Mouse (Mus musculus) hindbrain, embryonic 13.5 days (tissue): ENCODE measurements around the gene Hmgb1. TPM values are rescaled to one million over a fixed set of nuclear protein-coding genes. Genes with fewer than 3 reads are reported as not detected.

Source experiments
- ATAC-seq: fragments of 200-750 bp; cut with Nextera tagmentation; 2 replicates; pipeline ENCODE4 v1.8.0; 2017; ENCODE audit warnings: moderate TSS enrichment; ENCODE audit not compliant: low FRiP score
- H3K27ac ChIP-seq: fragments of 300-500 bp; sonication (generic); 2 replicates; pipeline ENCODE4 v1.5.1; 2015; ENCODE audit warnings: inconsistent platforms, mild to moderate bottlenecking, moderate library complexity
- H3K27me3 ChIP-seq: fragments of 300-500 bp; sonication (generic); 2 replicates; pipeline ENCODE4 v1.6.1; 2015; ENCODE audit warnings: mild to moderate bottlenecking, inconsistent platforms
- H3K36me3 ChIP-seq: fragments of 300-500 bp; sonication (generic); 2 replicates; pipeline ENCODE4 v1.6.1; 2015; ENCODE audit warnings: mild to moderate bottlenecking, inconsistent platforms
- H3K4me1 ChIP-seq: fragments of 300-500 bp; sonication (generic); replicated peaks from 2 replicates; pipeline ENCODE4 v1.6.1; 2015; ENCODE audit warnings: inconsistent platforms
- H3K4me2 ChIP-seq: fragments of 300-500 bp; sonication (generic); 2 replicates; pipeline ENCODE4 v1.6.1; 2015; ENCODE audit warnings: inconsistent platforms, mild to moderate bottlenecking, moderate library complexity
- H3K4me3 ChIP-seq: fragments of 300-500 bp; sonication (generic); 2 replicates; pipeline ENCODE4 v1.5.1; 2015; ENCODE audit warnings: mild to moderate bottlenecking, inconsistent platforms
- H3K9ac ChIP-seq: fragments of 300-500 bp; sonication (generic); 2 replicates; pipeline ENCODE4 v1.6.1; 2015; ENCODE audit warnings: mild to moderate bottlenecking, inconsistent platforms
- H3K9me3 ChIP-seq: fragments of 300-500 bp; sonication (generic); 2 replicates; pipeline ENCODE4 v1.6.1; 2016; ENCODE audit warnings: inconsistent platforms
- WGBS: fragments of 180-500 bp; shearing (Covaris S2); methylation state at CpG from one replicate; pipeline ENCODE4 v1.1.7; 2015; 5-methylcytosine and 5-hydroxymethylcytosine counted together
- polyA plus RNA-seq: library from polyadenylated mRNA; unstranded; fragments of >200 nt; fragmentation: Nextera tagmentation; extraction: Ambion mirVana; gene quantifications from 2 replicates; pipeline ENCODE4 v1.2.1, GENCODE M21; 2015

The Hmgb1 gene
- polyA plus RNA-seq, 1 experiment from 2014 or later, result 984 TPM

GRCm38 (mm10) chr5:149045054-149045453 lies 139.2 kb downstream of the Hmgb1 start:
- H3K4me2 ChIP-seq, result no peak overlapping the region
- H3K9me3 ChIP-seq, result peaks cover 2% of the 10 kb centered on the region
- H3K4me1 ChIP-seq, result peaks cover 7% of the 10 kb centered on the region
- WGBS, result 82% methylated on average over 7 of the region's 7 CpGs
- H3K27me3 ChIP-seq, result no peaks in the 10 kb centered on the region
- no peak overlapping the region for H3K9ac ChIP-seq
- no peak for ATAC-seq
- H3K27ac ChIP-seq, result no peak overlapping the region
- H3K36me3 ChIP-seq, result peaks cover 28% of the 10 kb centered on the region
- H3K4me3 ChIP-seq, result no peak overlapping the region

DNA sequence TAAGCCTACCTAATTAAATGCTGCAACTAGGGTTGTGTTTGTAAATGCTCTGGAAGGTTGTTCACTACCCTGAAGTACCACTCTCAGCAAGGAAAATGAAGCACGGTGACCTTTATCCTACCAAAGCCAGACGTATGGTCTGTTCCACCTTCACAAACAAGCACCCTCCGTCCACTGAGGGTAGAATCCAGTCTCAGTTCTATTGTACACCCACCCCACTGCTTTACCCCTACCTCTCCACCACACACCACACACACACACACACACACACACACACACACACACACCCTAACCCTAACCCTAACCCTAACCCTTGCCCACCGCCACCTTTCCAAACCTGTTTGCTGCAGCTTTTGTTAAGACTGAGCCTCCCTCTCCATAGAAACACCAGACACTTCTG lies 140.2 kb downstream of the Hmgb1 start:
- no peaks in the 10 kb centered on the region for H3K4me1 ChIP-seq
- no peak overlapping the region for H3K9ac ChIP-seq
- no peak overlapping the region for H3K27ac ChIP-seq
- H3K27me3 ChIP-seq, result no peaks in the 10 kb centered on the region
- H3K9me3 ChIP-seq, result peaks cover 5% of the 10 kb centered on the region
- no peak for ATAC-seq
- H3K4me3 ChIP-seq, result no peak overlapping the region
- 82% methylated on average over 4 of the region's 4 CpGs for WGBS
- no peak overlapping the region for H3K4me2 ChIP-seq
- peaks cover 21% of the 10 kb centered on the region for H3K36me3 ChIP-seq

GRCm38 (mm10) chr5:149043240-149043639 lies 141.0 kb downstream of the Hmgb1 start:
- H3K4me3 ChIP-seq, result no peak overlapping the region
- H3K36me3 ChIP-seq, result peaks cover 21% of the 10 kb centered on the region
- no peak overlapping the region for H3K4me2 ChIP-seq
- 88% methylated on average over 6 of the region's 6 CpGs for WGBS
- H3K4me1 ChIP-seq, result no peaks in the 10 kb centered on the region
- H3K9ac ChIP-seq, result no peak overlapping the region
- peaks cover 5% of the 10 kb centered on the region for H3K9me3 ChIP-seq
- H3K27ac ChIP-seq, result no peak overlapping the region
- H3K27me3 ChIP-seq, result no peaks in the 10 kb centered on the region
- ATAC-seq, result no peak

GRCm38 (mm10) chr5:149039825-149040224 lies 144.5 kb downstream of the Hmgb1 start:
- no peak overlapping the region for H3K4me3 ChIP-seq
- no peaks in the 10 kb centered on the region for H3K27me3 ChIP-seq
- H3K9me3 ChIP-seq, result peaks cover 10% of the 10 kb centered on the region
- no peak for ATAC-seq
- WGBS, result 93% methylated on average over 5 of the region's 5 CpGs
- 0 out of 2 replicates have a peak, but pooled peaks cover under 1% of the 10 kb centered on the region for H3K36me3 ChIP-seq
- H3K4me1 ChIP-seq, result no peaks in the 10 kb centered on the region
- no peak overlapping the region for H3K4me2 ChIP-seq
- H3K9ac ChIP-seq, result no peak overlapping the region
- H3K27ac ChIP-seq, result no peak overlapping the region

GRCm38 (mm10) chr5:149037729-149038128 lies 146.6 kb downstream of the Hmgb1 start:
- Histone ChIP-seq H3K9ac (no peak overlapping the region), H3K36me3 (no peaks in the 10 kb centered on the region), H3K9me3 (peaks cover 10% of the 10 kb centered on the region), H3K27me3 (no peaks in the 10 kb centered on the region), H3K4me2 (no peak overlapping the region), H3K4me1 (no peaks in the 10 kb centered on the region), H3K4me3 (no peak overlapping the region), H3K27ac (no peak overlapping the region)
- 28% methylated on average over 10 of the region's 10 CpGs for WGBS
- ATAC-seq, result no peak

DNA sequence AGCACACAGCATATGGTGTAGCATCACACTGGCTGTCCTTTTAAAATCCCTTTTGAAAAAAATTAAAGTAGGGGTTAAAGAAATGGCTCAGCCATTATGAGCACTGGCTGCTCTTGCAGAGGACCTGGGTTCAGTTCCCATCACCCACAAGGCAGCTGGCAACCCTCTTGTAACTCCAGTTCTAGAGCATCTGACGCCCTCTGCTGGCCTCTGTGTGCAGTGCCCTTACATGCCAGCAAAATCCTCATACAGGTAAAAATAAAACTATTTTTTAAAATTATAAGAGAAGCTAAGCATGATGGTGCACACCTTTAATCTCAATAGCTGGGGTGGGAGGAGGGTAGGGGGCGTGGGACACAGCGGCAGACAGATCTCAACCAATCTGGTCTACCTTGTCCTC lies 147.4 kb downstream of the Hmgb1 start:
- H3K4me3 ChIP-seq, result no peak overlapping the region
- no peaks in the 10 kb centered on the region for H3K36me3 ChIP-seq
- H3K9me3 ChIP-seq, result peaks cover 10% of the 10 kb centered on the region
- H3K27me3 ChIP-seq, result no peaks in the 10 kb centered on the region
- no peak overlapping the region for H3K9ac ChIP-seq
- peaks cover under 1% of the 10 kb centered on the region; the same call in 1 of the 2 replicates for H3K4me1 ChIP-seq
- 94% methylated on average over 3 of the region's 3 CpGs for WGBS
- no peak for ATAC-seq
- no peak overlapping the region for H3K27ac ChIP-seq
- H3K4me2 ChIP-seq, result no peak overlapping the region

DNA sequence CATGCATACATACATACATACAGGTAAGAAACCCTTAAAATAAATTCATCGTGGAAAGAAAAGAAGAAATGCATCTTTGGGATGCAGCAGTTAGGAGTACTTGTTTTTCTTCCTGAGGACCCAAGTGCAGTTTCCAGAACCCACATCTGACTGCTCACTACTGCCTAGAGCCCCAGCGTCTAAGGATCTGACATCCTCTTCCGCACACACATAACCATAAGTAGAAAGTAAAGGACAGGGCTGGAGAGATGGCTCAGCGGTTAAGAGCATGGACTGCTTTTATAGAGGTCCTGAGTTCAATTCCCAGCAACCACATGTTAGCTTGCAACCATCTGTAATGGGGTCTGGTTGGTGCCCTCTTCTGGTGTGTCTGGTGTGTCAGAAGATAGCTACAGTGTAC lies 151.9 kb downstream of the Hmgb1 start:
- Histone ChIP-seq H3K9ac (no peak overlapping the region), H3K36me3 (no peaks in the 10 kb centered on the region), H3K4me2 (no peak overlapping the region), H3K4me1 (peaks cover 13% of the 10 kb centered on the region), H3K27ac (no peak overlapping the region), H3K27me3 (0 out of 2 replicates have a peak, but pooled peaks cover 3% of the 10 kb centered on the region), H3K4me3 (no peak overlapping the region), H3K9me3 (peaks cover 6% of the 10 kb centered on the region; the same call in 1 of the 2 replicates)
- no peak for ATAC-seq
- WGBS, result over 99% methylated on average over 4 of the region's 4 CpGs

DNA sequence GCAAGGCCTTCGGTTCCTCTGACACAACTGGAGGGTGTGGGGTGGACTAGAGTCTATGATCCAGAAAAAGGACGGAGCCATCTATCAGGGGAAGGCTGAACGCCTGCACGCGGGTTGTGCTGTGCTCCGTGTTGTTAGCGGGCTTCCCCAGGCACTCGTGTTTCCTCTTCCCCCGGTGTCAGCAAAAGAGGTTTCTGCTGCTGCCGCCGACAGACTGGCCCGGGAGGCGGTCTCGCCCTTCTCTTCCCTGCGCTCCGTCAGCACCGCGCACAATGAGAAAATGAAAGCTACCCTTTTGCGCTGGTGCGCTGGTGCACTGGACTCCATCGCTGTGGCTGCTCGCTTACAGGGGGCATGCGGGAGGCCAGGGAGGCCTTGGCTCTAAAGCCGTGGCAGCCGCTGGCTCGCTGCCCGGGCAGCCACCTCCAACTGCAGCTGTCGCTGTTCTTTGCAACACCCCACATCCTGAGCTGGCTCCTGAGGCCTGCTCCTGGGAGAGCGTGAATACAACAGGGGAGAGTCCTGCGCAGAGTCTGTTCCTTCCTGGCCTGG lies 153.0 kb downstream of the Hmgb1 start:
- Histone ChIP-seq H3K27ac (peak overlapping the region; percentile 85), H3K4me3 (peak overlapping the region; percentile 36), H3K27me3 (0 out of 2 replicates have a peak, but pooled peaks cover 3% of the 10 kb centered on the region), H3K9ac (peak overlapping the region; percentile 78), H3K4me2 (peak overlapping the region; percentile 59), H3K36me3 (no peaks in the 10 kb centered on the region), H3K4me1 (peaks cover 13% of the 10 kb centered on the region), H3K9me3 (no peaks in the 10 kb centered on the region)
- 2% methylated on average over 26 of the region's 30 CpGs for WGBS
- peak; percentile 81 for ATAC-seq

DNA sequence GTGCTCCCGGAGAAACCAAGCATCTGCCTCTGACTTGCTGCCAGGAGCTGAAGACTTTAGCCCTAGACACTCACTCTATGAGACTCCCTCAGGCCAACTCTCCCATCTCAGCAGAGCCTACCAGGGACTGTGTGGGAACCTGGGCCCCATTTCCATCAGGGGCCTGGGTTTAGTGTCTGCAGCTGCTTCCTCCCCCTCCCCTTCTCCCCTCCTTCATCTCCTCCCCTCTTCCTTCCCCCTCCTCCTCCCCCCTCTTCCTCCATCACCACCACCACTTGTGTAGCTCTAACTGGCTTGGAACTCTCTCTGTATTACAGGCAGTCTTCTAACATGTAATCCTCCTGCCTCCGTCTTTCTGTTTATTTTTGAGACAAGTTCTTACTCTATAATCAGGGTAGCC lies 154.2 kb downstream of the Hmgb1 start:
- no peaks in the 10 kb centered on the region for H3K9me3 ChIP-seq
- H3K9ac ChIP-seq, result no peak overlapping the region
- no peak for ATAC-seq
- H3K4me3 ChIP-seq, result no peak overlapping the region
- 65% methylated on average over 2 of the region's 2 CpGs for WGBS
- peaks cover 13% of the 10 kb centered on the region for H3K4me1 ChIP-seq
- H3K27ac ChIP-seq, result no peak overlapping the region
- no peaks in the 10 kb centered on the region for H3K36me3 ChIP-seq
- 0 out of 2 replicates have a peak, but pooled peaks cover 3% of the 10 kb centered on the region for H3K27me3 ChIP-seq
- H3K4me2 ChIP-seq, result no peak overlapping the region

- H3K4me1 ChIP-seq, result peaks cover 13% of the 10 kb centered on the region
- no peaks in the 10 kb centered on the region for H3K9me3 ChIP-seq
- 0 out of 2 replicates have a peak, but pooled peaks cover 3% of the 10 kb centered on the region for H3K27me3 ChIP-seq
- WGBS, result 86% methylated on average over 5 of the region's 5 CpGs
- ATAC-seq, result no peak
- H3K4me3 ChIP-seq, result no peak overlapping the region
- no peak overlapping the region for H3K4me2 ChIP-seq
- no peak overlapping the region for H3K27ac ChIP-seq
- no peaks in the 10 kb centered on the region for H3K36me3 ChIP-seq
- H3K9ac ChIP-seq, result no peak overlapping the region
Observed at GRCm38 (mm10) chr5:149028394-149028793, 155.9 kb downstream of the Hmgb1 start.

GRCm38 (mm10) chr5:149027389-149027788 lies 156.9 kb downstream of the Hmgb1 start:
- no peak overlapping the region for H3K27ac ChIP-seq
- WGBS, result 78% methylated on average over 8 of the region's 8 CpGs
- no peak for ATAC-seq
- no peaks in the 10 kb centered on the region for H3K36me3 ChIP-seq
- no peak overlapping the region for H3K4me2 ChIP-seq
- no peak overlapping the region for H3K9ac ChIP-seq
- H3K27me3 ChIP-seq, result 0 out of 2 replicates have a peak, but pooled peaks cover 3% of the 10 kb centered on the region
- H3K4me1 ChIP-seq, result peaks cover 13% of the 10 kb centered on the region
- H3K4me3 ChIP-seq, result no peak overlapping the region
- no peaks in the 10 kb centered on the region for H3K9me3 ChIP-seq

GRCm38 (mm10) chr5:149021120-149021519 lies 163.2 kb downstream of the Hmgb1 start:
- Histone ChIP-seq H3K27me3 (peaks cover 24% of the 10 kb centered on the region), H3K4me3 (no peak overlapping the region), H3K9ac (no peak overlapping the region), H3K36me3 (no peaks in the 10 kb centered on the region), H3K9me3 (no peaks in the 10 kb centered on the region), H3K4me1 (peaks cover 3% of the 10 kb centered on the region; the same call in 1 of the 2 replicates), H3K27ac (no peak overlapping the region), H3K4me2 (peak overlapping the region; percentile 32; the same call in 1 of the 2 replicates)
- 63% methylated on average over 7 of the region's 7 CpGs for WGBS
- ATAC-seq, result no peak

GRCm38 (mm10) chr5:149020681-149021062 lies 163.6 kb downstream of the Hmgb1 start:
- peak overlapping the region; percentile 32 for H3K4me2 ChIP-seq
- H3K4me1 ChIP-seq, result peaks cover 7% of the 10 kb centered on the region
- H3K9ac ChIP-seq, result no peak overlapping the region
- no peak for ATAC-seq
- H3K27me3 ChIP-seq, result peaks cover 26% of the 10 kb centered on the region
- H3K4me3 ChIP-seq, result no peak overlapping the region
- H3K27ac ChIP-seq, result no peak overlapping the region
- 69% methylated on average over 16 of the region's 16 CpGs for WGBS
- no peaks in the 10 kb centered on the region for H3K9me3 ChIP-seq
- H3K36me3 ChIP-seq, result no peaks in the 10 kb centered on the region
